Mouse (Mus musculus): Measurements from ENCODE around the gene Zfp697.
"Not testable (repeated sequence)": the region's sequence is repeated elsewhere in the genome, so short reads cannot be mapped to it uniquely, and the experiment has no call there.

Gene Zfp697

GRCm38 (mm10) chr3:98368776-98369175, 13.5 kb upstream of the Zfp697 start:
- DNase-seq (ENCODE audit: low read depth): no peak

DNA sequence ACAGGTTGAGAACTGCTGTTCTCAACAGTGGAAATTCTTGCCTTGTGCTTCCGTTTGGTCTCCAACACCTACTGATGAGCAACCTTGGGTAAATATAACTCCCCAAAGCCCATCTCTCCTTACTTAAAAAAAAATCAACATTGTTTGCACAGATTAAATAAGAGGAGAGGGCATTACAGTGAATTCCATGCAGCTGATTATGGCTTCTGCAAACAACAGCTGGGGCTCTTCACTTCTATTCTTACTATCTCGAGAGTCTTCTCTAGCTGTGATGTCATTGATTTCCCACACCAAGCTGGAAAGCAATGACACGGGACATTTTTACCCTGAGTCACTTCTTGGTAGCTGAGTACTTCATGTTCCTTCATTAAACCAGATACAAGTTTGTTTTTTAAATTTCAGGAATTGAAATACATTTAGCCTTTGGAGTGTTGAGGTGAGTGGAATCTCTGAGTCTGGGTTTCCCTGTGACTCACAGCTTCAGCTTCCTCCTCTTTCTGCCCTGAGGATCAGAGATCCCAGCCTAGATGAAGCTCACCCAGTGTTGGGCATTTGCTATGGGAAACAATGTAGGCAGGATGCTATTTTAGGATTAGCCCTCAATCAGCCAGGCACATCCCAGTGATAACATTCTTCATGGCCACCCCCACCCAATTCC, 8.1 kb upstream of the Zfp697 start:
- no peak for DNase-seq (ENCODE audit: low read depth)

DNA sequence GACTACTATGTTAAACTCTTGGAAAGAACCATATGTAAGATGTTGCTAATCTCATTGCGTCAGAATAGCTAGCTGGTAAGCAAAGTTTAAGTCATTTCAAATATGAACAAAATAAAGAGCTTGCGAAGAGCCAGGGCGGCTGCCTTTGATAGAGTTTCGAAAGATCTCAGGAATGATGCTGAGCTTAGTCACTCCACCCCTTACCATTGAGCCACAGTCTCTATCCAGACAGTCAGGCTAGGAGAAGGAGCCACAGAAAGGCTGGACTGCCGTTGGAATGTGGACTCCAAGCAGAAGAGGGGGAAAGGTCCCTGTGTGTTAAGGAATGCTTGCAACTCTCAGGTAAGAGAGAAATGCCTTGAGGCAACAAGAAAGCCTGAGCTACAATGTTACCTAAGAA, 7.3 kb upstream of the Zfp697 start:
- no peak for DNase-seq (ENCODE audit: low read depth)

DNA sequence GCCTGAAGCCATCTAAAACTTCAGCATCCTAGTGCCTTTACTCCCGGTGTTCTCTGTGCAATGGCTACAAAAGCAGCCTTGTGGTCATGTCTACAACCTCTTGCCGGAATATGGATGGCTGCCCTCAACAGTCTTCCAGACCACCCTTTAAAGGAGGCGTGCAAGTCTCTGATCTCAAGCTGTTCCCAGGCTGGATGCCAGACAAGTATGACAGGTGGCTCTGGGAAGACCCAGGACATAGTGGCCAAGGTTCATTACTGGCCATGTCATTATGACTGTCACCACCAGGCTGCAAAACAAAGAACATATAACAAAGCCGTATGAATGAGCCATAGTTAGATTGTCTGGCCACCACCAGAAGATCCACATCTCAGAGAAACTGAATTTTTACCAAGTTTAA, 4.0 kb upstream of the Zfp697 start:
- no peak for DNase-seq (ENCODE audit: low read depth)

DNA sequence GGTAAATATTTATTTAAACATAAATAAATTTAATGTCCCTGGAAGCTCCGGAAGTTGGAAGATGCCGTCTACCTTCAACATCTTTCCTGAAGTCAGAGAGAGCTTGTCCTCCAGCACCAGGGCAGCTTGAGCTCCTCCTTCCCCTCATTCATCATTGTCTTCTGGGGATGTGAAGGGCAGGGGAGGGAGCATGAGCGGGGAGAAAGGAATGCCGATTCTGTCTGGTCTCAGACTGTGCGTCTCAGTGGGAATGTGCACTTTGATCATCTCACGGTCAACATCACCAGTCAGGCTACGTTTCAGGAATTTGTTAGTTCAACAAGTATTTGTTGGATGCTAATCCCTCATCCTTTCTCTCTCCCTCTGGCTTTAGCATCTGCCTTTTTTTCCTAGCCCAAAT, 3.0 kb upstream of the Zfp697 start:
- DNase-seq (ENCODE audit: low read depth): no peak

GRCm38 (mm10) chr3:98381677-98382245, 500 bp upstream of the Zfp697 start:
- DNase-seq (ENCODE audit: low read depth): no peak

- no peak for DNase-seq (ENCODE audit: low read depth)
Observed at GRCm38 (mm10) chr3:98383024-98383790, 946 bp downstream of the Zfp697 start.

DNA sequence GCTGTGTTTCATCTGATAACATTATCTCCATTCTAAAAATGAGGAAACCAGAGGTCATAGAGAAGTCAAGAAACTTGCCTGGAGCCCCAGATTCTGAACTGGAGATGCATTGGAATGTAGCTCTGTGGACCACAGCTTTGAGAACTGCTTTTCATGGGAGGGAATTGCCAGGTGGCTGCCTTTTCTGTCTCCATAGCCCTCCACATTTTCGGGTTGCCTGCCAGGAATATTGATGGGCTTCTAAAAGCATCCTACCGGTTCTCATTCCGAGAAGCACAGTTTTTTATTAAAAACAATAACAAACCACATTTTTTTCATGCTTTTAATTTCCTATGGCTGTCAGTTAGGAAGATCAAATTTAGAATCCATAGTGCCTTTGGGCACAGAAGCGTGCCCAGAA, 4.8 kb downstream of the Zfp697 start:
- DNase-seq (ENCODE audit: low read depth): no peak

- DNase-seq (ENCODE audit: low read depth): no peak
Observed at GRCm38 (mm10) chr3:98387756-98388155, 5.5 kb downstream of the Zfp697 start.

- DNase-seq (ENCODE audit: low read depth): no peak
Observed at GRCm38 (mm10) chr3:98389305-98389704, 7.0 kb downstream of the Zfp697 start.

- not testable (repeated sequence) for DNase-seq (ENCODE audit: low read depth)
Observed at GRCm38 (mm10) chr3:98404268-98404895, 22.1 kb downstream of the Zfp697 start.

DNA sequence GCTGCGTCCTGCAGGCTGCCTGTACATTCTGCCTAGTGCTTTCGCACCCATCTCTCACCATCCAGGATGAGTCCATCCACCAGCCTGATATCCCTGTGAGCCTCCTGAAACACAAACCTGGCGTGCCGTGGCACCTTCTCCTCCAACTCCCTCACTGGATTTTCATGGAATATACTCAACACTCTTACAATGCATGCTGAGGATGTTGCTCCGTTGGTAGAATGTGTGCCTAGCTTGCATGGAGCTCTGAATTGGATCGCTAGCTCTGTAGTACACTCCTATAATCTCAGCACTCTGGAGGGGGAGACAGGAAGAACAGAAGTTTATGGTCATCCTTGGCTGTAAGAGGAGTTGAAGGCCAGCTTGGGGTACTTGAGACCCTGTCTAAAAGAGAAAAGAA, 23.6 kb downstream of the Zfp697 start:
- DNase-seq (ENCODE audit: low read depth): not testable (repeated sequence)

DNA sequence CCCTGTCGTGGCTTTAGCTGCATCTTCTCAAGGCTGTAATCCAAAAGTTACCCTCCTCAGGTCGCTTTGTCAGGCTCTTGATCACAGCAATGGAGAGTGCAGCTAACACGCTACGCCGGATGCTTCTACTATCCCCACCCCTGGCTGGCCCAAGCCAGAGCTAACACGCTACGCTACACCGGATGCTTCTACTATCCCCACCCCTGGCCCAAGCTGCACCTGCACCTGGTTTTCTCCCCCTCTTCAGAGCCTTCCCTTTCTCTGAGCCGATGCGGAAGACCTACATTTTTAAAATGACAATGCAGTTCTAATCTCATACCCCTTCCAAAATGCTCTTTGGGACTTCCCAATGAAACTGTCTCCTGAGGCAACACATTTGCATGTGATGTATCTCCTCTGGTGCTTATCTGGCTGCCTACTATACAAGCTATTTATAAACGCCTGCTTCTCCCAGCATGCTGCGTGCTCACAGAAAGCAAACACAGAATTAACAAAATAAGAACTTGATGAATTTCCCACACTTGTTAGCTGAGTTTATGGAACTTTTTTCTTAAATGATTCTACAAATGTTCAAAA, 24.4 kb downstream of the Zfp697 start:
- DNase-seq (ENCODE audit: low read depth): not testable (repeated sequence)

- DNase-seq (ENCODE audit: low read depth): not testable (repeated sequence)
Observed at GRCm38 (mm10) chr3:98407261-98407780, 25.1 kb downstream of the Zfp697 start.

DNA sequence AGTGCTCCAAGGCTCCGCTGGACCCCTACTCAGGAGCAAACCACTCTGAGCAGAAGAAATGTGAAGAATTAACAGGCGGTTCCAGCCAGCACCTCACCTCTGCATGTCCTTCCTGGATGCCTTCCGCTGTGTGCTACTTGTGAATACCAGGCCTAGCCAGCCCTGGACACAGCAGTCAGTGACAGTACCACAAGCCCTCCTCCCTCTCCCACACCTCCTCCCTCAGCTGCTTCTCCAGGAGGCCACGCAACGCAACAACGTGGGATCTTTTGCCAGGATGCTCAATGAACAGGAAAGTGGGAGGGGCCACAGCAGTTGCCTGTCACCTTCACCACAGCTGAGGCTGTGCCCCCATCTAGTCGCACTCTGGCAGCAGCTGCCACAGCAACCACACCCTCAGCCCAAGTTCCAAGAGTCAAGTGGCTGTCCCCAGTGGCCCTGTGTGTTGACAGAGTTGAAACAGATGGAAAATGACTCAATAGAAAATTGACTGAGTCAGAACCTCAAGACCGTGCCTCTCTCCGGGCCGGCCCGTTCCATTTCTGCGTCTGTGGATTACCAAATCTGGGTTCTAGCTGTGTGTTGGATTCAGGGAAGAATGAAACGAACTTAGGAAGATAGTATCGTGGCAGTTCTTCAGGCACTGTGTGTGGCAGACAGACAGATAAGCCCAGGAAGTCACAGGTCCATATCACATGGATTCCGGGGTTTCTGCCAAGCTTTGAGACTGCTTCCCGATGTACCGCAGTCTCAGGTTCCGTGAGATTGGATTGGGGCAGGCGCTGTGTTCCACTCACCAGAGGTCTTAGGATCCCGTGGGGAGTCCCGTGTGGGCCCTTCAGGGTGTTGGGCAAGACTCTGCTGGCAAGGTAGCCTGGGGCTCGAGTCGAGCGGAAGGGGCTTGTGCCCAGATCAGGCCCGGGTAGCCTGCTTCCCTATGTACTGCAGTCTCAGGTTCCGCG, 28.6 kb downstream of the Zfp697 start:
- not testable (repeated sequence) for DNase-seq (ENCODE audit: low read depth)

GRCm38 (mm10) chr3:98413733-98414132, 31.5 kb downstream of the Zfp697 start:
- DNase-seq (ENCODE audit: low read depth): no peak

GRCm38 (mm10) chr3:98414296-98414695, 32.0 kb downstream of the Zfp697 start:
- DNase-seq (ENCODE audit: low read depth): no peak

- no peak for DNase-seq (ENCODE audit: low read depth)
Observed at GRCm38 (mm10) chr3:98416426-98417250, 34.4 kb downstream of the Zfp697 start.

GRCm38 (mm10) chr3:98417328-98417727, 35.1 kb downstream of the Zfp697 start:
- DNase-seq (ENCODE audit: low read depth): no peak

Measured in c-Kit-positive CD71-positive TER-119-negative erythroid progenitor cells, embryonic 14.5 days (primary cell).